In the genomic region with DNA sequence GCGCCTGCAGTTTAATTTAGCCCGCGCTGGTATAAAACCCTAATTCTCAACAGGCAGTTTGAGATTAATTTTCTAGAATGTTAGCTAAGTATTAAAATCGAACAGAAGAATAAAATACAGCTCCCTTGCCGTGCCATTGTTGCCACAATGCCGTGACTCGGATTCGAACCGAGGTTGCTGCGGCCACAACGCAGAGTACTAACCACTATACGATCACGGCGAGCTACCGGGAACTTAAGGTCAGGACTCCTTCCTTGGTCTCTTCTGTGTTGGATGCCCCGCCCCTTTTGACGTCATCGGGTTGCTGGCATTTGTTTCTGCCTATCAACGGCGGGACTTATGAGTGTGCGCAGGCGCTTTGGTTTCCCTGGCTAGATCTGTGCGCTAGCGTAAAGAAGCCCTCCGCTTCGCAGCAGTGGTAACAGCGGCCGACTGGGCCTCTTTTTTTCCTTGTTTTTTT, we compare ENCODE assay signal across 7 mouse cellular contexts. TPM values are rescaled to one million over a fixed set of nuclear protein-coding genes. Genes with fewer than 3 reads are reported as not detected.
DNase-seq lines count a peak whose midpoint lies in the region; ATAC-seq lines count a peak whose summit lies in the region.

No protein-coding gene starts in this region.

- H3K27me3 ChIP-seq in intestine, embryonic 15.5 days (replicated peaks) = no peaks in the 10 kb centered on the region
- H3K27me3 ChIP-seq in midbrain, embryonic 10.5 days (ENCODE audit: low read depth, poor library complexity, severe bottlenecking) = peaks cover 3% of the 10 kb centered on the region

- no peaks in the 10 kb centered on the region for H3K36me3 ChIP-seq in intestine, embryonic 15.5 days
- H3K36me3 ChIP-seq in midbrain, embryonic 10.5 days = no peaks in the 10 kb centered on the region

- peak overlapping the region; percentile 51 for H3K4me3 ChIP-seq in intestine, embryonic 15.5 days (replicated peaks)
- peak overlapping the region; percentile 69 for H3K4me3 ChIP-seq in midbrain, embryonic 10.5 days

- H3K4me2 ChIP-seq in intestine, embryonic 15.5 days (replicated peaks) = peak overlapping the region; percentile 55

- peak; percentile 98 to 100 for DNase-seq in adrenal gland, adult (ENCODE audit: inconsistent age in 2 of 2, low spot score in 1 of 2)
- peak; percentile 98 for DNase-seq in embryo, embryonic 10.5 days (ENCODE audit: low spot score)
- DNase-seq in gastrocnemius, postnatal 25 days = peak; percentile 92
- DNase-seq in left cerebral cortex, postnatal 25 days (ENCODE audit: low spot score in 2 of 2) = peak; percentile 99
- peak; percentile 96 for DNase-seq in midbrain, embryonic 10.5 days (ENCODE audit: low spot score)
- peak; percentile 96 for DNase-seq in right cerebral cortex, postnatal 4 days

- ATAC-seq in intestine, embryonic 15.5 days = peak; percentile 91

- peak overlapping the region; percentile 45 for H3K9ac ChIP-seq in intestine, embryonic 15.5 days

- peaks cover 4% of the 10 kb centered on the region; the same call in 1 of the 2 replicates for H3K4me1 ChIP-seq in intestine, embryonic 15.5 days (replicated peaks)
- peaks cover 23% of the 10 kb centered on the region for H3K4me1 ChIP-seq in midbrain, embryonic 10.5 days

- under 1% methylated on average over 28 of the region's 28 CpGs for WGBS in intestine, embryonic 15.5 days
- WGBS in midbrain, embryonic 10.5 days = under 1% methylated on average over 28 of the region's 28 CpGs

- intact Hi-C loops in left cerebral cortex, postnatal 25 days (cut with DNase I) = loop anchor here (5.0 kb wide), 3 partner anchors 75 to 260 kb away; a partner anchor contains a TSS

- H3K27ac ChIP-seq in intestine, embryonic 15.5 days = peak overlapping the region; percentile 75
- peak overlapping the region; percentile 91 for H3K27ac ChIP-seq in midbrain, embryonic 10.5 days (replicated peaks)

- H3K9me3 ChIP-seq in intestine, embryonic 15.5 days = no peaks in the 10 kb centered on the region
- no peaks in the 10 kb centered on the region for H3K9me3 ChIP-seq in midbrain, embryonic 10.5 days (replicated peaks)

RNA-seq across cellular contexts. Expression of a gene that starts 8.3 kb away (rescaled TPM):
- total RNA-seq in gastrocnemius, postnatal 25 days (2021) = 1 to 10 TPM; 2.0 to 2.7 TPM
- polyA plus RNA-seq in intestine, embryonic 15.5 days (2015; fragmentation: Nextera tagmentation; extraction: Ambion mirVana) = 2.7 and 3.6 TPM in 2 replicates
- total RNA-seq in left cerebral cortex, postnatal 25 days (2021) = 10 to 100 TPM; 64.9 to 72.2 TPM
- polyA plus RNA-seq in midbrain, embryonic 10.5 days (2016; fragmentation: Nextera tagmentation; extraction: Ambion mirVana) = 5.8 and 7.9 TPM in 2 replicates

RNA-seq across cellular contexts. Expression of a gene that starts 49.0 kb away (rescaled TPM):
- 1 to 10 TPM; 4.8 to 5.6 TPM for total RNA-seq in gastrocnemius, postnatal 25 days (2021)
- polyA plus RNA-seq in intestine, embryonic 15.5 days (2015; fragmentation: Nextera tagmentation; extraction: Ambion mirVana) = 63.2 and 66.0 TPM in 2 replicates
- not detected for total RNA-seq in left cerebral cortex, postnatal 25 days (2021)
- polyA plus RNA-seq in midbrain, embryonic 10.5 days (2016; fragmentation: Nextera tagmentation; extraction: Ambion mirVana) = not detected in 2 replicates

Comparison
In these comparisons a context has a peak if more than half of its experiments do, and no peak if none do; other contexts are left out.
1. Peak in every context shown above with its lines: DNase-seq, ATAC-seq, H3K4me3 ChIP-seq and H3K27ac ChIP-seq.
2. RNA of a gene that starts 8.3 kb away (total RNA-seq): 64.9 to 72.2 TPM in left cerebral cortex, postnatal 25 days; 2.0 to 2.7 TPM in gastrocnemius, postnatal 25 days; every median in the first group is over 10 times any median in the second.
3. RNA of a gene that starts 49.0 kb away (total RNA-seq): 4.8 to 5.6 TPM in gastrocnemius, postnatal 25 days; not detected in left cerebral cortex, postnatal 25 days; every median in the first group is over 4 times any median in the second.